Mouse (Mus musculus) heart, embryonic 11.5 days (tissue): Measurements from ENCODE around the gene Eif3k. TPM values are rescaled to one million over a fixed set of nuclear protein-coding genes. Genes with fewer than 3 reads are reported as not detected.

Experiments
- ATAC-seq: fragments of 200-750 bp; cut with Nextera tagmentation; replicated peaks from 2 replicates; pipeline ENCODE4 v1.8.0; 2017; ENCODE audit warnings: moderate library complexity; ENCODE audit not compliant: insufficient number of reproducible peaks, low FRiP score, low TSS enrichment
- H3K27ac ChIP-seq: fragments of 300-500 bp; sonication (generic); 2 replicates; pipeline ENCODE4 v1.5.1; 2014; ENCODE audit warnings: mild to moderate bottlenecking, low read depth, low read length
- H3K27me3 ChIP-seq: fragments of 300-500 bp; sonication (generic); 2 replicates; pipeline ENCODE4 v1.6.1; 2014; ENCODE audit warnings: mild to moderate bottlenecking, low read length, mixed read lengths; ENCODE audit not compliant: control insufficient read depth, insufficient read depth
- H3K36me3 ChIP-seq: fragments of 300-500 bp; sonication (generic); 2 replicates; pipeline ENCODE4 v1.6.1; 2014; ENCODE audit warnings: mild to moderate bottlenecking, low read length, moderate library complexity, mixed read lengths; ENCODE audit not compliant: control insufficient read depth, insufficient read depth
- H3K4me1 ChIP-seq: fragments of 300-500 bp; sonication (generic); 2 replicates; pipeline ENCODE4 v1.6.1; 2014; ENCODE audit warnings: low read length; ENCODE audit not compliant: control insufficient read depth, insufficient read depth
- H3K4me2 ChIP-seq: fragments of 300-500 bp; sonication (generic); 2 replicates; pipeline ENCODE4 v1.6.1; 2014; ENCODE audit warnings: mild to moderate bottlenecking, moderate library complexity
- H3K4me3 ChIP-seq: fragments of 300-500 bp; sonication (generic); 2 replicates; pipeline ENCODE4 v1.5.1; 2014; ENCODE audit warnings: low read depth, low read length
- H3K9ac ChIP-seq: fragments of 300-500 bp; sonication (generic); 2 replicates; pipeline ENCODE4 v1.6.1; 2014; ENCODE audit warnings: mild to moderate bottlenecking, low read depth, low read length, moderate library complexity
- H3K9me3 ChIP-seq: fragments of 300-500 bp; sonication (generic); replicated peaks from 2 replicates; pipeline ENCODE4 v1.6.1; 2016; ENCODE audit warnings: low read length; ENCODE audit not compliant: control insufficient read depth
- WGBS: fragments of 180-500 bp; shearing (Covaris S2); extraction: QIAGEN DNeasy Blood & Tissue Kit; methylation state at CpG from one replicate; pipeline ENCODE4 v1.1.7; 2014; ENCODE audit not compliant: insufficient replicate concordance; 5-methylcytosine and 5-hydroxymethylcytosine counted together
- polyA plus RNA-seq: library from polyadenylated mRNA; unstranded; fragments of >200 nt; fragmentation: Nextera tagmentation; extraction: Ambion mirVana; gene quantifications from 2 replicates; pipeline ENCODE4 v1.2.1, GENCODE M21; 2014

Gene Eif3k
- polyA plus RNA-seq, 1 experiment from 2014 or later: 286 TPM

DNA sequence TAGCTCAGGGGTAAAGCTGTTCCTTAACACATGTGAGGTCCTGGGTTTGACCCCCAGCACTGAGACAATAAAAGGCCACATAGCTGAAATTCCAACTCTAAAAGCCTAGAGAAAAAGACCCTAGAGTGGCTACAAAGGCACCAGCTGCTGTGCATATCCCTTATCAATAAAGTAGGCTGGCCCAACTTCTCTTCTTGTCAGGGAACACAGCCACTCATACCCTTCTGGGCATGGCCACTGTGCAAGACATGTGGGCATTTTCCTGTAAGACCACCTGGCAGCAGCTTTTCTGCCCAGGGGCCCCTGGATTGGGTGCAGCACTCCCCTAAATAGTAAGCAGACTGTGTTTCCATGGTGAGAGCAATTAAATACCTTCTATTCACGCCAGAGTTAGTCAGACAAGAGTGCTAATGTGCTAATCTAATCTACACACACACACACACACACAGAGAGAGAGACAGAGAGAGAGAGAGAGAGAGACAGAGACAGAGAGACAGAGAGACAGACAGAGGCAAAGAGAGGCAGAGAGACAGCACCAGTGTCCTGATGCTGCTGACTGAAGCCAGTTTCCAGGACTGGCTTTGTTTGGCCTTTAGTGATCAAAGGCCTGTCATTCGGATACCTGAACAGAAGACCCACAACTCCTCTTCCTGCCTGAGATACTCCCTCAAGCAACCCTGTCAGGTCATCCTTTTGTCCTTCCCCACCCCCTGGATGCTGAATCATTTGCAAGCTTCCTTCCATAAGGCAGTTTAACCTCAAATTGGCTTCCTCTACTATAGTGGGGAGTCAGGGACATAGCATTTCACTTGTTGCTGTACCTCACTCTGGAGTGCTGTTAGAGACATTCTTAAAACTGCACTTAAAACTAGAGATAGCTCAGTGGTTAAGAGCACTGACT, 27.9 kb downstream of the Eif3k start:
- ATAC-seq: no peak; the same call in 1 of the 2 replicates
- peak overlapping the region; percentile 52 for H3K9ac ChIP-seq
- H3K4me3 ChIP-seq: no peak overlapping the region
- H3K27ac ChIP-seq: peak overlapping the region; percentile 78
- peaks cover 2% of the 10 kb centered on the region; the same call in 1 of the 2 replicates for H3K36me3 ChIP-seq
- peaks cover 79% of the 10 kb centered on the region for H3K4me1 ChIP-seq
- no peaks in the 10 kb centered on the region for H3K9me3 ChIP-seq
- WGBS: 7% methylated on average over 2 of the region's 2 CpGs
- H3K27me3 ChIP-seq: no peaks in the 10 kb centered on the region
- H3K4me2 ChIP-seq: peak overlapping the region; percentile 47

DNA sequence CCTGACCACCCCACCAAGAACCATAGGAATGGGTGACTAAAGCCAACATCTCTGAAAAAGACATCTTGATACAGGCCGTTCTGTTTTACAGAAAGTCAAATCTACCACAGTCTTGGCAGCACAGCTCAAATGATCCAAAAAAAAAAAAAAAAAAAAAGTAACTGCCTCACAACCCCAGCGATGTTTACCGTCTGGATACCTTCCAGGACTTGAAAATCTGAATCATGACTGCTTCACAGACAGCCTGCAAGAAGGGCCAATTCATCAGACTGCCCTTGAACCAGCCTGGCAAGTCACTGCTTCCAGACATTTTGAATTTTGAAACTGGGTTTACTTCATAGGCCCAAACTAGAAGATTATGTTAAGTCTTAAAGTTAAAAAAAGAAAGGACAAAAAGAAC, 28.9 kb downstream of the Eif3k start:
- Histone ChIP-seq H3K9me3 (no peaks in the 10 kb centered on the region), H3K4me1 (peaks cover 78% of the 10 kb centered on the region), H3K36me3 (peaks cover 2% of the 10 kb centered on the region; the same call in 1 of the 2 replicates), H3K4me2 (no peak overlapping the region; the same call in 1 of the 2 replicates), H3K27ac (peak overlapping the region; percentile 78), H3K27me3 (no peaks in the 10 kb centered on the region), H3K4me3 (no peak overlapping the region), H3K9ac (peak overlapping the region; percentile 35; the same call in 1 of the 2 replicates)
- ATAC-seq: no peak
- 29% methylated on average over 3 of the region's 3 CpGs for WGBS

DNA sequence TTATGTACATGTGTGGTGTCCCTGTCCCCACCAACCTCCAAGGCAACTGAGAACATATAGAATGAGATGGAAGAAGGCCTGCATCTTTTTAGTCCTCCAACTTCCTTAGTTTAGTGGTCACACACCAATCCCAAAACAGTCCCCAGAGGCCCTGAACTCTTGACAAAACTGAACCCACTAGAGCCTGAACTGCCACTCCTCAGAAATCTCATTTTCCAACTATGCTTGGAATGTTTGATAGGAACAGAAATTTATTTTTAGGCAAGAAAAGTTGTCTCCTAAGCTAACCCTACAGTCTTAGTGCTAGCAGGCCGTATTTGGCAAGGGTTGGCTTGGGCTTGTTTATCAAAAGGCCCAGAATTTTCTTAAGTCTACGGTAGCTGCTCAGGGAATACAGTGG, 29.9 kb downstream of the Eif3k start:
- H3K27ac ChIP-seq: peak overlapping the region; percentile 78
- WGBS: 54% methylated on average over 2 of the region's 2 CpGs
- H3K36me3 ChIP-seq: peaks cover 2% of the 10 kb centered on the region; the same call in 1 of the 2 replicates
- peak overlapping the region; percentile 35; the same call in 1 of the 2 replicates for H3K9ac ChIP-seq
- no peak overlapping the region for H3K4me3 ChIP-seq
- no peaks in the 10 kb centered on the region for H3K27me3 ChIP-seq
- no peaks in the 10 kb centered on the region for H3K9me3 ChIP-seq
- H3K4me1 ChIP-seq: peaks cover 79% of the 10 kb centered on the region
- ATAC-seq: no peak
- 0 out of 2 replicates have a peak overlapping the region, but pooled peaks have one; percentile 15 for H3K4me2 ChIP-seq

DNA sequence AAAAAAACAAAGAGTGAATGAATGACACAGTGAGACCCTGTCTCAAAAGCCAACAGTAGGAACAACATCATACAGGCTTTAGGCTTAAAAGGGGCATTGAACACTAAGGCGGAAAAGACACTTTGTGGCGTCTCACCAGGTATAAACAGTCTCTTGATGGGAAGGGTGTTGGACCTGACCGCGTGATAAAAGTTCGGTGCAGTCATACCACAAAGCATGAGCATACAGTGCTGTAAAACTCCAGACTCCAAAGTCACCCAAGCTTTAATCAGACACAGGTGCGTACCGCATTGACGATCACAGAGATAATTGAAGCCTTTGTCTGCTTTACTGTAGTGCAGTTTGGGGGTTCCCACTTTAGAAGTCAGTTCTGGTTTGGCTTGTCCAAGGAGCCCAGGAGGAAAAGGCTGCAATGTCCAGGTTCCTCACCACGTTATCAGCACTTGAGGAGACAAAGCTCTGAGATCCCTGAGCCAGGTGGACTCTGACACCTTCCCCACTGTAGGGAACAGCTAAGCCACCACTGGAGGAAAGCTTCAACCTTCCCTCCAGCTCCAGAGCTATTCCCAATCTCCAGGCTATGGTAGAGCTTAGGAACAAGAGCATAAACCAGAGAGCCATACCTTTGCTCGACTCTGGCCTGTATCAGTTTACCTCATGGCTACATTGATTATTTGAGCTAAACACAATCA, 31.2 kb downstream of the Eif3k start:
- Histone ChIP-seq H3K4me1 (peaks cover 85% of the 10 kb centered on the region), H3K36me3 (peaks cover 2% of the 10 kb centered on the region; the same call in 1 of the 2 replicates), H3K9me3 (no peaks in the 10 kb centered on the region), H3K4me3 (no peak overlapping the region), H3K27ac (peak overlapping the region; percentile 78), H3K27me3 (no peaks in the 10 kb centered on the region), H3K4me2 (no peak overlapping the region; the same call in 1 of the 2 replicates), H3K9ac (no peak overlapping the region)
- no peak for ATAC-seq
- 88% methylated on average over 10 of the region's 10 CpGs for WGBS

DNA sequence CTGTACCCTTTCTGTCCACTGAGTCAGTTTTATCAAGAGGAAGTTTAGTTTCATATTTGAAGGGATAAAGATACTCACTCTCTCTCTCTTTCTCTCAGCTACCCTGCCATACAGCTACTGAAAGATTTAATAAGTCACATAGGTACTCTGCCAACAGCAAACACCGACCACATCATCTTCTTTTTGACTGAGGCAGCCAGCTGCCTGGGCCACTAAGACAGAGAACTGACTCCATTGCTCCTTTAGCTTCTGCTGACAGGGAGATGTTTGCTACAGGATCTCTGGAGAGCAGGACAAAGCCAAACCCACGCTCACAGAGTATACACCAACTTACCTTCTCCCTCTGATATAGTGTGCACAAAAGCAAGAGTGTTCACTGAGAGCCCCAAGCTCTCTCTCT, 32.4 kb downstream of the Eif3k start:
- H3K4me1 ChIP-seq: peaks cover 90% of the 10 kb centered on the region

DNA sequence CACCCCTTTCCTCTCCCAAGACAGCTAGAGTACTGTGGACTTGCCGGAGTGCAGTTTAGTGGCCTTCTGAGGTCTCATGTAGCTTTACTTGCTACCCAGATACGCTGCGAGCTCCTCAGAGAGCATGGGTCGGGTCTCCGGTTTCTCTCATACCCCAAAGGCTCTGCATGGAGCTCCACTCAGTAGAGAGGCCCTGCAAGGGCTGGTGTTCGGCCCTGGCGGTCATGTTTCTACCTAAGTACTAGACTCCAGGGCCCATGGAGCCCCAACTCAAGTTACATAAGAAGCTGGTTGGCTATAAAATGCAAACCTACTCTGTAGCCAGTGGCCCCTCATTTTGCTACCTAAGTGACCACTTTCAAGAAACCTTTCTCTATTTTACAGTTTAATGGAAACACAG, 32.9 kb downstream of the Eif3k start:
- Histone ChIP-seq H3K4me2 (peak overlapping the region; percentile 22), H3K27me3 (no peaks in the 10 kb centered on the region), H3K9ac (0 out of 2 replicates have a peak overlapping the region, but pooled peaks have one; percentile 49), H3K9me3 (no peaks in the 10 kb centered on the region), H3K4me1 (peaks cover 89% of the 10 kb centered on the region), H3K36me3 (0 out of 2 replicates have a peak, but pooled peaks cover 2% of the 10 kb centered on the region), H3K4me3 (no peak overlapping the region), H3K27ac (peak overlapping the region; percentile 98)
- WGBS: 84% methylated on average over 7 of the region's 7 CpGs
- no peak for ATAC-seq

More for the DNA sequence above, 32.4 kb downstream of the Eif3k start:
- ATAC-seq: no peak
- Histone ChIP-seq H3K9ac (peak overlapping the region; percentile 46; the same call in 1 of the 2 replicates), H3K9me3 (no peaks in the 10 kb centered on the region), H3K27ac (peak overlapping the region; percentile 98; the same call in 1 of the 2 replicates), H3K27me3 (no peaks in the 10 kb centered on the region), H3K4me2 (no peak overlapping the region), H3K4me3 (no peak overlapping the region), H3K36me3 (0 out of 2 replicates have a peak, but pooled peaks cover 2% of the 10 kb centered on the region)
- 79% methylated on average over 2 of the region's 2 CpGs for WGBS

DNA sequence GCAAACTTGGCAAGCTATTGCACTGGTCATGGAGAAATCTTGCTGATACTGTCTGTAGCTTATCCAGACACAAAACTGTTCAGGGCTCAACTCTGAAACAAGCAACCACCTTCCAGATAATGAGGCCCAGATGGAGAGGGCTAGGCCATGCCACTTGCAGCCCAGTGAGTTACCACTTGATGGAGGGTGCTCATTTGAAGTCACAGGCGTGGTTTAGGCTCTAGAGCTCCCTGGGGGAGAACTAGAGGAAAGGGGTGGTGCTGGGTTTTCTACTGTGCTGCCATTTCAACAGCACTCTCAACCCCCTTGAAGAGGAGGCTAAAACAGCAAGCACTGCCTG, 35.4 kb downstream of the Eif3k start:
- Histone ChIP-seq H3K4me3 (no peak overlapping the region), H3K36me3 (0 out of 2 replicates have a peak, but pooled peaks cover 2% of the 10 kb centered on the region), H3K9ac (peak overlapping the region; percentile 65; the same call in 1 of the 2 replicates), H3K4me2 (no peak overlapping the region), H3K9me3 (no peaks in the 10 kb centered on the region), H3K27me3 (no peaks in the 10 kb centered on the region), H3K4me1 (peaks cover 83% of the 10 kb centered on the region), H3K27ac (peak overlapping the region; percentile 98)
- ATAC-seq: no peak
- 13% methylated on average over 1 of the region's 1 CpGs for WGBS
